Mouse (Mus musculus) layer of hippocampus, adult 9-11 months (tissue): ENCODE results near the gene Hfe2.
"Not testable (repeated sequence)": the region's sequence is repeated elsewhere in the genome, so short reads cannot be mapped to it uniquely, and the experiment has no call there.

ENCODE experiments used
- DNase-seq: peaks from one replicate; pipeline ENCODE4 v3.0.0; 2022

Hfe2 gene

DNA sequence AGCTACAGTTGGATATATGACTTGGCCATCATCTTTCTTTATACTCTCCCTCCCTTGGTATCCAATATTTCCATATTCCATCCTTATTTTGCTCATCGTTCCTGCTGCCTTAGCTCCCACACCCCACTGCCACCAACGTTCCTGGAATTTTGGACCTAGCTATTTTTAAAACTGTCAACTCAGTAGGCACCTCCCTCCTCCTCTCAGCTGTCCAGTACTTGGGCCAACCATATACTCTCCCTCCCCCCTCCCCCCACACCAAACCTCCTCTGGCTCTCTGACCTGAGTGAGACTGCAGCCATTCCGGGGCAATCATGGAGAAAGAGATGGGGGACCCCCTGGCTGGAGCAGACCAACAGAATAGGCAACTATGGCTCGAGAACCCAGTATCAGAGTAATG lies at the start of gene Hfe2:
Gene Hfe2, plus strand, starts transcription at position 259 of the 400 bp plus-strand sequence.
- DNase-seq = no peak

DNA sequence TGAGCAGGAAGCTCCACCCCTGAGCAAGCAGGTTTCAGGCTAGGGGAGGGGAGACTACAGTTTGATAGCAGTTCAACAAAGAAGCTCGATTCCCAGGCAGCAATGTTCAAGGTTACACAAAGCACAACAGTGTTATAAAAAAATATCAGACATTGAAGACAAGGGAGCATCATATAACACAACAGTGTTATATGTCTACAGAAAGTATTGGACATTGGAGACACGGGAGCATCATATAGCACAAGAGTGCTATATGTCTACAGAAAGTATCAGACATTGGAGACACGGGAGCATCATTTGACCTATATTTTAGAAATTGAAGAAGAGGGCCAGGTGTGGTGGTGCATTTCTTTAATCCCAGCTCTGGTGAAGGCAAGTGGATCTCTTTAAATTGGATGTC lies 47.9 kb upstream of the Hfe2 start:
- no peak for DNase-seq

DNA sequence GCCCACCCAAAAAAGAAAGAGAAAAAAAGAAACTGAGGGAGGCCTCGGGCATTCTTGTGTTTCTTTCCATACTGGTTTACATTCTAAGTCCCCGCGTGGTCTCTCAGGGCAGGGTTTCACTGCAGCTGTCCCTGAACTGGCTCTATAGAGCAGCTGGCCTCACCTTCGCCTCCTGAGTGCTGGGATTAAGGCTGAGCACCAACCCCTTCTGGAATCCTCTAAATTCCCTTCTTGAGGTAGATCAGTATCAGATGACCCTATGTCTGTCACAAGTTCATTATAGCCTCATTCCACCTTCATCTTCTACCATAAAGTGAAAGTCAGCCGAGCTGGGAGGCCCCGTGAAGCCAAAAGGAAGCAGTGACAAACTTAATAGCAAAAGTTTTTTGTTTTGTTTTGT lies 47.4 kb upstream of the Hfe2 start:
- no peak for DNase-seq

DNA sequence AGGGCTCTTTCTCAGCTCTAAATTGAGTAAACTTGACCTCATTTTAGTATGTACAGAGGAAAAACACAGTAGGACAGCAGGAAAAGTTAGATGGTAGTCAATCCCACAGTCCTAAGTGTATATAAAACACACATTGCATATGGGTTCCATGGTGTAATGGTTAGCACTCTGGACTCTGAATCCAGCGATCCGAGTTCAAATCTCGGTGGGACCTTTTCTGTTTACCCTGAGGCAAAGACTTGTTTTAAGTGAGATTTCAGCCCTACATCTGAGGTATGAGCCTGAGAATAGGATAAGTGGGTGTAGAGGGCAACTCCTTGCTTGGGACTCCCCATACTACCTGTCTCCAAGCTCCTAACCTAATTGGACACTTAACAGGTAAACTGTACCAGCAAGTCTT lies 45.7 kb upstream of the Hfe2 start:
- no peak for DNase-seq

GRCm38 (mm10) chr3:96480684-96481270 lies 44.2 kb upstream of the Hfe2 start:
- DNase-seq = no peak

DNA sequence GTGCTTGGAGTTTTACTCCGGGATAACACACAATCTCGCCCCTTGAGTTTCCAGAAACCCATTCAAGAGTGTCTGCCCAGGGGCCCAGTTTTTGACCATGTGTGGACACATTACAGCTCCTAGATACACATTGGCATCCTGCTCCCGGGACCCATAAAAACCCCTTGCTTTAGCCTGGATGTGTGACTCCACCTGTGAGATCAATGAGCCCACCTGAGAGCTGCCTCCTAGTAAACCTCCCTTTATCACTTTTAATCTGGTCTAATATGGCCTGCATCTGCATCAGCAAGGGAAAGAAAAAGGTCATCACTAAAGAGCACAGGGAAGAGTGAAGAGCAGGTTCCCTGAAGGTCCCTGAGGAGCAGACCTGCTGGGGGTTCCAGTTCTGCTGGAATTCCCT lies 43.1 kb upstream of the Hfe2 start:
- no peak for DNase-seq

DNA sequence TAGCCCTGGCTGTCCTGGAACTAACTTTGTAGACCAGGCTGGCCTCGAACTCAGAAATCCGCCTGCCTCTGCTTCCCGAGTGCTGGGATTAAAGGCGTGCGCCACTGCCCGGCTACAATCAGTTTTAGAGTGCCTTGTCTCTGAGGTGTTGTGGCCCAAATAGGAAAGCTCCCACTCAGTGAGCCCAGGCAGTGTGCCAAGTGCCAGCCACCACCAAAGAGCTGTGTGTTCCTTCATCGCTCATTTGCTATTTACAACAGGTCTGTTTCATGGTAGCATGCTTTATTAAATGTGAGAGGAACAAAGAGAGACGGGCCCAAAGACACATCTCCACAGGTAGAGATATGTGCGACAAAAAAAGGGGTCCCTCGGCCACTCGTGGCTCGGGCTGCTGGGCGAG lies 42.5 kb upstream of the Hfe2 start:
- DNase-seq = no peak

DNA sequence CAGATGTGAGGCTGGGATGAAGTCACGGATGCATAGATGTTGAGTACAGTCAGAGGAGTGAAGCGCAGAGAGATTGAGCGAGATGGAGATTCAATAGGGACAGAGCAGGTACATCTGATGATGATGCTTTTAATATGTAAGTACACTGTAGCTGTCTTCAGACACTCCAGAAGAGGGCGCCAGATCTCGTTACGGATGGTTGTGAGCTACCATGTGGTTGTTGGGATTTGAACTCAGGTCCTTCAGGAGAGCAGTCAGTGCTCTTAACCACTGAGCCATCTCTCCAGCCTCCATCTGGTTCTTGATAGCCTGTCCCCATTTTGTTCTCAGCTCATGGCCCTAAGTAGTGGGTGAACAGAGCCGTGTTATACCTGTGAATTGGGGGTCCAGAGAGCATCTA lies 41.9 kb upstream of the Hfe2 start:
- DNase-seq = not testable (repeated sequence)

- DNase-seq = no peak
Observed at GRCm38 (mm10) chr3:96483946-96484345, 41.0 kb upstream of the Hfe2 start.

- no peak for DNase-seq
Observed at GRCm38 (mm10) chr3:96484921-96485320, 40.1 kb upstream of the Hfe2 start.

DNA sequence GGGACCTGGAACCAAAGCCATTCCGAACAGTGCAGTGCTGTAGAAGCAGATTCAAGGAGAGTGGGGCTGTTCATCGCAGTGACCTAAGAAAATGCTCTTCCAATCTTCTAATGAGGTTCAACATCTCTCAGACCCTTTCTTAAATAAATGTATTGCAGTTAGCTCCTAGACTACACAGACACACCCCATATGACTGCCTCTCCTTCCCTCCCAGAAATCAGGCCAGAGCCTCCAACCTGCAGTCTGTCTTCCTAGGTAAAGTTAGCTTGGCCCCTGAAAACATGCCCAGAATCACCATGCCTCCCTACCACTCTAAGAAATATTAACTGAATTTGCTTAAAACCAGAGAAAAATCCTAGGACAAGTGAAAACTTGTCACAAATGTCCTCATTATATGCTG lies 39.6 kb upstream of the Hfe2 start:
- no peak for DNase-seq

DNA sequence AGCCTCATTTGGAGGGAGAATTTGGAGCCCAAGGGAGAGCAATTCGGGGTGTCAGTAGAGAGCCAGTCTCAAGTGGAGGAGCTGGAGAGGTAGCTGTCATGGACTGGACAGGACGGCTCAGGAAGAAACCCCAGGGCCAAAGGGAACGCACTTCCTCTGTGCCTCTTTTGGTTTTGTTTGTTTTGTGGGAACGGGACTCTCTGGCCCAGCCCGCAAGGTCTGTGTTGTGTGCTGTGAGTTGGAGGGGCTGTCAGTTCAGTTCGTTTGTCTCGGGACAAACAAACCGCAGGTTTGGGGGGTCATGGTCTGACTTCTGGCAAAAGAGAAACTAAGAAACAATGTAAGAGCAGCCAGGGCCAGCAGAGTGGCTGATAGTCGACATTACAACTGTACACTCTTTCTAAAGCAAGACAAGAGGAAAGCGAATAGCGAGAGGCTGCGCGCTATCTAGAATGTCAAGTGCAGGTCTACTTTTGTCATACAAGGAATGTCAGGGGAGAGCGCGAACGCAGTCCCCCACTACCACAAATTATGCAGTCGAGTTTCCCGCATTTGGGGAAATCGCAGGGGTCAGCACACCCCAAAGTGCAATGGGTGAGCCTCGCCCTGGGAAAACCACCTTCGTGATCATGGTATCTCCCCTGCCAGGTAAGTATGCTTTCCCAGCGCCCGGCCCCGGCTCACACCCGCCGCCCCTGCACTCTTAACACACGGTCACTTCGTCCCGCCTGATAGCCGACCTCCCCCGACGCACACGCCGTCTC lies 38.7 kb upstream of the Hfe2 start:
- DNase-seq = not testable (repeated sequence)

DNA sequence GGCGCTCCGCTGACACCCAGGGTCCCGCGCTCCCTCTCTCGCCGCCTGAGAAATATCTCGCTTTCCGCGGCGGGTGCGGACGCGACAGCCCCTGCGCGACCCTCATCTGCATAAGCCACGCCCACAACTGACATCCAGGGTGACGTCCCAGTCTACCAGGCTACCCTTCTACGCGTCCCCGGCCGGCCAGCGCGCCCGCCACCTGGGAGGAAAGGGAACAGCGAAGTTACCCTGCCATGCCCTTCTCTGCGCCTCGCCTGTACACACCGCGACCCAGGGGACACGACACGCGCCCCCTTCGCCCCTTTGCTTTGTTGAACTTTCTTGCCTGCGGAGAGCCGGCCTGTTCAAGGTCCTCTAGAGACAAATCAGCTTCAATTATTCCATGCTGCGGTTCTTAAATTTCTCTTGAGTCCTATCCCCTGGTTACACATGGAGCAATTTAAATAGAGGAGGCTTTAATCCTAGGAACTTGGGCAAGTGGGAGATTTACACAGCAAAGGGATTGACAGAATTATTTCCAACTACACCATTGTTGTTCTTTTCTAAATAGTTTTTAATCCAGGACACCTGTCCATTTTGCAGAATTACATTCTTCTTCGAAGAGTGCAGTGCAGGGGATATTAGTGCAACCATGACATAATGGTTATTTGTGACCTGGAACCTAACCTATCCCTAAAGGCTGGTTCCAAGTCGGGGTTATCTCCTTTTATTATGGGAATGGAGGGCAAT lies 38.0 kb upstream of the Hfe2 start:
- not testable (repeated sequence) for DNase-seq

DNA sequence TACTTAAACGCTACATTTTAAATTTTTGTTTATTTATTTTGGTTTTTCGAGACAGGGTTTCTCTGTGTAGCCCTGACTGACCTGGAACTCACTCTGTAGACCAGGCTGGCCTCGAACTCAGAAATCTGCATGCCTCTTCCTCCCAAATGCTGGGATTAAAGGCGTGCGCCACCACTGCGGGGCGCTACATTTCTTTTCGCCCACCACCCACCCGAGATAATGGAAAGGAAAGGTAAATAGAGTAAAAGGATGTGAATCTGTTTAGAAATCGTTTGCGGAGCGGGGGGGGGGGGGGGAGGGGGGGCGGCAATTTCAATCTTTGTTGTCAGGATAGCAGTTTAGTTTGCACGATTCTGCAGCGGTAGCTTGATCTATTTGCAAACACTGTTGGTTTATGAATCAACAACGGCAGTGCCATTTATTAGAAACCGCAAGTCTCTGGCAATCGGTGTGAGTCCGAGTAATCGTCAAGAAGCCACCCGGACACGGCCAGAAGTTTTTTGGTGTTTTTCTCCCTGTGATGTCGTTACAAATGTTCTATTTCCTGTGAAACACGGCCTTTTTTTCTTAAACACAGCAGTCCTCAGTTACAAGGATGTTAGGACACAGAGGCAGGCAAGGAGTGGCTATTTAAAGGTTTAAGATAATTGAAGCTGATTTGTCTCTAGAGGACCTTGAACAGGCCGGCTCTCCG lies 37.2 kb upstream of the Hfe2 start:
- DNase-seq = no peak

GRCm38 (mm10) chr3:96488290-96488906 lies 36.6 kb upstream of the Hfe2 start:
- DNase-seq = not testable (repeated sequence)

DNA sequence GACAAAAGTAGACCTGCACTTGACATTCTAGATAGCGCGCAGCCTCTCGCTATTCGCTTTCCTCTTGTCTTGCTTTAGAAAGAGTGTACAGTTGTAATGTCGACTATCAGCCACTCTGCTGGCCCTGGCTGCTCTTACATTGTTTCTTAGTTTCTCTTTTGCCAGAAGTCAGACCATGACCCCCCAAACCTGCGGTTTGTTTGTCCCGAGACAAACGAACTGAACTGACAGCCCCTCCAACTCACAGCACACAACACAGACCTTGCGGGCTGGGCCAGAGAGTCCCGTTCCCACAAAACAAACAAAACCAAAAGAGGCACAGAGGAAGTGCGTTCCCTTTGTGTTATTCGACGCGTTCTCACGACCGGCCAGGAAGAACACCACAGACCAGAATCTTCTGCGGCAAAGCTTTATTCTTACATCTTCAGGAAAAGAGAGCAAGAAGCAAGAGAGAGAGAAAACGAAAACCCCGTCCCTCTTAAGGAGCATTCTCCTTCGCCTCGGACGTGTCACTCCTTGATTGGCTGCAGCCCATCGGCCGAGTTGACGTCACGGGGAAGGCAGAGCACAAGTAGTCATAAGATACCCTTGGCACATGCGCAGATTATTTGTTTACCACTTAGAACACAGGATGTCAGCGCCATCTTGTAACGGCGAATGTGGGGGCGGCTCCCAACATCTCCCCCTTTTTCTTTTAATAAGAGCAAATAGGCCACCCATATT lies 35.9 kb upstream of the Hfe2 start:
- not testable (repeated sequence) for DNase-seq

- not testable (repeated sequence) for DNase-seq
Observed at GRCm38 (mm10) chr3:96489636-96490035, 35.3 kb upstream of the Hfe2 start.

DNA sequence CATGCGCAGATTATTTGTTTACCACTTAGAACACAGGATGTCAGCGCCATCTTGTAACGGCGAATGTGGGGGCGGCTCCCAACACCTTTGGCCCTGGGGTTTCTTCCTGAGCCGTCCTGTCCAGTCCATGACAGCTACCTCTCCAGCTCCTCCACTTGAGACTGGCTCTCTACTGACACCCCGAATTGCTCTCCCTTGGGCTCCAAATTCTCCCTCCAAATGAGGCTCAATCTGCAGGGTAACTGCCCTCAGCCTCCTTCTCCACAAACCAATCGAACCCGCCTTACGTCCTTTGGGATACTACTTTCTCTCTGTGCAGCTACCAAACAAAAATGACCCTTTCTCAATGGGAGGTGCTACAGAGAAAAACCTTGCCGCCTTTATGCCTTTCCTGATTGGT lies 30.5 kb upstream of the Hfe2 start:
- DNase-seq = not testable (repeated sequence)

- DNase-seq = no peak
Observed at GRCm38 (mm10) chr3:96494912-96495311, 30.1 kb upstream of the Hfe2 start.

- DNase-seq = no peak
Observed at GRCm38 (mm10) chr3:96495490-96496210, 29.3 kb upstream of the Hfe2 start.

DNA sequence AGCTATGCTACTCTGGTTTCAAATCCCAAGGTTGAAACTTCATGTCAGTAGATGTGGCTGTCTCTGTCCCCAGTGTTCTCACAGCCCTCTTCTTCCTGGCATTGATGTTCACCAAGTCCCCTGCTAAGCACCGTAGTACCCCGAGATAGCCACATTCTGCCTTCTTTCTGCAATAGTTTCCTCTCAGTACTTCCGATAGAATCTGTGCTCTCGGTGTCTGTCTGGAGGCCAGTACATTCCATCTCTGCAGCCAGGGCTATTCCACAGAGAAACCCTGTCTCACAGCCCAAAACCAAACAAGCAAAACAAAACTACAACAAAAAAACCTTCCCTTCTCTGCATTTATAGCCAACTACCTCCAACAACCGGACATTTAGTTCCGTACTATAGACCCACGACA lies 28.8 kb upstream of the Hfe2 start:
- DNase-seq = no peak
